Mouse (Mus musculus): ENCODE results near the gene Tbx3. TPM values are rescaled to one million over a fixed set of nuclear protein-coding genes. Genes with fewer than 3 reads are reported as not detected.

Gene Tbx3
- polyA plus RNA-seq, 1 experiment from 2014 or later, result 1.7 TPM

Other genes starting within 250 kb of the Tbx3 start
- gene Tbx5, start 162.0 kb downstream of the Tbx3 start, polyA plus RNA-seq (2015; fragmentation: Nextera tagmentation; extraction: Ambion mirVana), result 0.05 and 0.08 TPM in 2 replicates